Mouse (Mus musculus): ENCODE results near the gene Swsap1. TPM values are rescaled to one million over a fixed set of nuclear protein-coding genes. Genes with fewer than 3 reads are reported as not detected.

Gene Swsap1
- polyA plus RNA-seq, 1 experiment from 2014 or later, result 11.7 TPM

DNA sequence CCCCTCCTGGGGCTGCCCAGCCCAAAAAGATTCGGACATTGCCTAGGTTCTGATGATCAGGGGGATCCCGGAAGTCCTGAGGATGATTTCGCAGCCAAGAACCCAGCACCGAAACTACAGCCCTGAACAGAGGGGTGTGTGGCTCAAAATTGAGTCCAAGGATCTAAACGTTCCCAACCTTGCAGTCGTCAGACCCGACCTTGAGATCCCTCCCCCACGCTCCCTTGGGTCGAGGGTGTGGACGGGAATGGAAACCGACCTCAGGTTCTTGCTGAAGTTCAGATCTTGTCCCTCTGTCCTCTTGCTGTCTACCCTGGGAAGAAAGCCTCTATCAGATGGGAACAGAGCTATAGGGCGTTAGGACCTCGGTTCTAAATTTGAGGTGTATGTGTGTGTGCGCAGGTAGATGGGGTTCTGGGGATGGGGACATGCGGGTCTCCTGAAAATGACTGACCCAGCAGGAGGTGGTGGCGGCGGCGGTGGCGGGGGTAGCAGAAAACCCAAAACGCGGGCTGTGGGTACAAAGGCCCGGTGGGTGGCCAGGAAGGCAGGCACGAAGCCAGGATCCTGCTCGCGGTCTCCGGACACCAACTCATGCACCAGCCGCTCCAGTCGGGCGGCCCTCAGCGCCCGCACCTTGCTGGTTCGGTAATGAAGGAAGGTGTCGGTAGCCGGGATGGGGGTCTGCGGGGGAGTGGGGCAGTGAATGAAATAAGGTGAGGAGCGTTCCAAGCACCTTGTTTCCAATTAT, 32.2 kb downstream of the Swsap1 start:
- WGBS, result 10% methylated on average over 36 of the region's 36 CpGs
- Histone ChIP-seq H3K36me3 (ENCODE audit: control insufficient read depth, insufficient read depth, low read length) (no peaks in the 10 kb centered on the region), H3K4me1 (replicated peaks; ENCODE audit: control insufficient read depth, insufficient read depth, low read length) (peaks cover 12% of the 10 kb centered on the region; the same call in 1 of the 2 replicates), H3K27ac (ENCODE audit: low read depth) (no peak overlapping the region), H3K4me2 (ENCODE audit: low read length) (0 out of 2 replicates have a peak overlapping the region, but pooled peaks have one; percentile 61), H3K27me3 (replicated peaks; ENCODE audit: control insufficient read depth, insufficient read depth, low read length) (peaks cover 74% of the 10 kb centered on the region), H3K9me3 (ENCODE audit: control insufficient read depth, low read length) (no peaks in the 10 kb centered on the region), H3K9ac (ENCODE audit: low read length) (no peak overlapping the region), H3K4me3 (ENCODE audit: low read depth, low read length) (no peak overlapping the region; the same call in 1 of the 2 replicates)
- ATAC-seq (replicated peaks; ENCODE audit: low FRiP score, low TSS enrichment, low read depth) (no peak), DNase-seq (ENCODE audit: low spot score) (no peak)

DNA sequence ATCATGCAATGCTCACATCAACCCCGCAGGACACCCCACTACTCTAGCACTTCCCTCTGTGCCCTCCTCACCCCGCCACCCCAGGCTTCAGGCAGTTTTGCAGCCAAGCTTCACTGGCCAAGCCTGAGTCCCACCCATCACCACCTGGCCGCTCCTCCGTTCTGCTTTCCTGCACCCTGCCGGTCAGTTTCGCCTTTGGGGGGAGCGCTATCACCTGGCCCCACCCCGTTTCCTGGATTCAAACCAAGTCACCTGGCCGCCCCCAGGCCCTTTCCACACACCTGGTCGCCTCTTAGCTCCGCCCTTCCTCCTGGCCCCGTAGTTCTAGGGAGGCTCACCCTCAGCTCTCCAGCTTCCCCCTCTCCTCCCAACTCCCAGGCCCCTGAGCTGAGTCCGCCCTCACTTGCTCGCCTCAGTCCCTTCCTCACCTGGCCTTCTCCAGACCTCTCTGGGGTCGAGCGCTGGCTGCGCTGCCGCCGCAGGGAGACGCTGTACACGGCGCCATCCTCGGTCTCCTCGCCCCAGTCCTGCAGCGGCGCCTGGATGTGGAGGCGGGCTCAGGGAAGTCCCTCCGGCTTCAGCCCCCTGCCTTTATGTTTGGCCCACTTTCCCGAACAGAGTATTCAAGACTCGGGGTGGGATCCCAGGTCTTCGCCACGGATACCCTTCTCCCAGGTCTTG, 33.0 kb downstream of the Swsap1 start:
- no peaks in the 10 kb centered on the region for H3K36me3 ChIP-seq (ENCODE audit: control insufficient read depth, insufficient read depth, low read length)
- peak; percentile 34; the same call in 1 of the 2 replicates for ATAC-seq (replicated peaks; ENCODE audit: low FRiP score, low TSS enrichment, low read depth)
- peak overlapping the region; percentile 29 for H3K9ac ChIP-seq (ENCODE audit: low read length)
- WGBS, result 1% methylated on average over 32 of the region's 32 CpGs
- no peak overlapping the region for H3K27ac ChIP-seq (ENCODE audit: low read depth)
- peaks cover 75% of the 10 kb centered on the region for H3K27me3 ChIP-seq (replicated peaks; ENCODE audit: control insufficient read depth, insufficient read depth, low read length)
- H3K4me1 ChIP-seq (replicated peaks; ENCODE audit: control insufficient read depth, insufficient read depth, low read length), result peaks cover 12% of the 10 kb centered on the region; the same call in 1 of the 2 replicates
- DNase-seq (ENCODE audit: low spot score), result peak; percentile 64
- H3K4me2 ChIP-seq (ENCODE audit: low read length), result peak overlapping the region; percentile 61
- peak overlapping the region; percentile 44 for H3K4me3 ChIP-seq (ENCODE audit: low read depth, low read length)
- H3K9me3 ChIP-seq (ENCODE audit: control insufficient read depth, low read length), result no peaks in the 10 kb centered on the region

DNA sequence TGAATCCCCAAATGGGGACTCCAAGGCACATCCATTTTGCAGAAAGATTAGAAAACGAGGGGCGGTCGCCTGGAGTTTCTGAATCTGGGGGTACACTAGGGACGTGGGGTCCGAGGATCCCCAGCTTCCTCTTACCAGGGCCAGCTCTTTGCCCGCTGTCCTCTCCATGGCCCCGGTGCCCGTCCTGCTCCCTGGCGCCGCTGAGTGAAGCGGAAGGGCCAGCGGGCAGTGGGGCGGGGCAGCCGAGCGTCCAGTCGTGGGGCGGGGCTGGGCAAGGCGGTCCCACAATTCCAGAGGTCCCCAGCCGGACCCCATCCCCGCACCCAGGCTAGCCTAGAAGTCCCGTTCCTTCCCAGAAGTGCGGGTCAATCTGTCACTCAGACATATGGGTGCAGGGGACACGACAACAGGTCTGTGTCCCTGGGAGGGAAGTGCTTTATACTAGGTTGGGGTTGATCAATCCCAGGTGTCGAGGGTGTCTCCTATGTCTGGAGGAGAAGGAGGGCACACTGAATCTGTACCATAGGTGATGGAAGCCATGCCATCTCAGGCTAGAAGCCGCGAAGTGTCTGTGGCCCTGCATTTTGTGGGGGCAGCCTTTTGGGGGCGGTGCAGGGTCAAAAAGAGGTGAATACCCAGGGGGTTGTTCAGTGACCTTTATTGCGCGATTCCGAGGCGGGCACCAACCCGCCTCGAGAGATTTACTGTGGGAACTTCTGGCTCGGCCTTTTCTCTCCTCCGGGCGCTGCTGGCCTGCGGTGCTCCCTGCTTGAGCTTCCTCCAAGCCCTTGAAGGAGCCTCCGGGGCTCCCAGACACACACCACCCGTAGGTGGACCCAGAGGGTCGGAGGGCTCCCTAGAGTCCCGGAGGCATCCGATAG, 33.9 kb downstream of the Swsap1 start, which contains the start of gene Rgl3:
Gene Rgl3, minus strand, starts transcription at position 217 of the 881 bp plus-strand sequence.
- no peak within 1 kb of the TSS for H3K27ac ChIP-seq (ENCODE audit: low read depth)
- no peaks in the 10 kb centered on the region for H3K9me3 ChIP-seq (ENCODE audit: control insufficient read depth, low read length)
- H3K27me3 ChIP-seq (replicated peaks; ENCODE audit: control insufficient read depth, insufficient read depth, low read length), result peaks cover 75% of the 10 kb centered on the region
- H3K9ac ChIP-seq (ENCODE audit: low read length), result peak within 1 kb of the TSS; percentile 29
- H3K4me1 ChIP-seq (replicated peaks; ENCODE audit: control insufficient read depth, insufficient read depth, low read length), result peaks cover 12% of the 10 kb centered on the region; the same call in 1 of the 2 replicates
- 1% methylated on average over 35 of the region's 42 CpGs for WGBS
- DNase-seq (ENCODE audit: low spot score), result peak; percentile 65
- peak within 1 kb of the TSS; percentile 61 for H3K4me2 ChIP-seq (ENCODE audit: low read length)
- ATAC-seq (replicated peaks; ENCODE audit: low FRiP score, low TSS enrichment, low read depth), result peak; percentile 29; the same call in 1 of the 2 replicates
- no peaks in the 10 kb centered on the region for H3K36me3 ChIP-seq (ENCODE audit: control insufficient read depth, insufficient read depth, low read length)
- H3K4me3 ChIP-seq (ENCODE audit: low read depth, low read length), result peak within 1 kb of the TSS; percentile 44

DNA sequence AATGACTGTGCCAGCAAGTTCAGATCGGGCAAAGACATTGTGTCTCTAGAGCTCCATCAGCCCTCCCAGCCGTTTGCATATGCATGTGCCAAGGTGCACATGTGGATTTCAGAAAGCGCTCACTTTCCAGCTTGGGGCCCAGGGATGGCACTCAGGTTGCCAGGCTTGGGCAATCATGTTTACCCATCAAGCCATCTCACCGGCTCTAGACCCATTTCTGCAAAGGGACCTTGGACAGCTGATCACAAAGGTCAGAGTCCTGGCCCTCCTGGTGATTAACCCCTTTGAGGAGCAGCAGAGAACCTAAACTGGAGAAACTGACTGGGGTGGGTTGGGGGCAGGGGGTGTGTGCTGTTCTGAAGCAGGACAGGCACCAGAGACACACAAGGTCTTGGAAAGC, 36.7 kb downstream of the Swsap1 start:
- WGBS, result 70% methylated on average over 4 of the region's 4 CpGs
- H3K4me2 ChIP-seq (ENCODE audit: low read length), result no peak overlapping the region
- DNase-seq (ENCODE audit: low spot score) (no peak), ATAC-seq (replicated peaks; ENCODE audit: low FRiP score, low TSS enrichment, low read depth) (no peak)
- H3K27me3 ChIP-seq (replicated peaks; ENCODE audit: control insufficient read depth, insufficient read depth, low read length), result peaks cover 57% of the 10 kb centered on the region
- no peaks in the 10 kb centered on the region for H3K9me3 ChIP-seq (ENCODE audit: control insufficient read depth, low read length)
- H3K9ac ChIP-seq (ENCODE audit: low read length), result no peak overlapping the region
- H3K36me3 ChIP-seq (ENCODE audit: control insufficient read depth, insufficient read depth, low read length), result no peaks in the 10 kb centered on the region
- H3K4me3 ChIP-seq (ENCODE audit: low read depth, low read length), result no peak overlapping the region
- peaks cover 12% of the 10 kb centered on the region; the same call in 1 of the 2 replicates for H3K4me1 ChIP-seq (replicated peaks; ENCODE audit: control insufficient read depth, insufficient read depth, low read length)
- H3K27ac ChIP-seq (ENCODE audit: low read depth), result no peak overlapping the region

DNA sequence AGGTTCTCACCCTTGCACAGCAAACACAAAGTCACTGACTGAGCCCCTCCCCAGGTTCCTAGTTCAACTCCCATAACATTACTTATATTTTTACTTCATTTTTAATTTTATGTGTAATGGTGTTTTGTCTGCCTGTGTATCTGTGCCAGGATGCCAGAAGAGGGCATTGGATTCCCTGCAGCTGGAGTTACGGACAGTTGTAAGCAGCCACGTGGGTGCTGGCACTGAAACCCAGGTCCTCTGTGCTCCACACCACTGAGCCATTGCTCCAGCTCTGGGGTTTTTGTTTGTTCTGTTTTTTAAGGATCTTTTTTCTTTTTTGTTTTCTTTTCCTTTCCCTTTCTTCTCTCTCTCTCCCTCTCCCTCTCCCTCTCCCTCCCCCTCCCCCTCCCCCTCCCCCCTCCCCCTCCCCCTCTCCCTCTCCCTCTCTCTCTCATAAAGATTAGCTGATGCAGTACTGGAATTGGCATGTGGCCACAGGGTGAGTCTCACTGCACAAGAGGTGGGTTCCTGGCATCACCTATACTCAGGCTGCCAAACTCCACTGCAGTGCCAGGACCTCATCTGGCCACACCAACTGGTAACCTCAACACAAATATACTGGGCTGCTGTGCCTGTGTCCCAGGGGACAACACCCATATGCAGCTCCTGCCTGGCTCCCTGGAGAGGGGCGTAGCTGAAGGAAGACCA, 40.8 kb downstream of the Swsap1 start:
- Histone ChIP-seq H3K9ac (ENCODE audit: low read length) (no peak overlapping the region), H3K4me3 (ENCODE audit: low read depth, low read length) (no peak overlapping the region), H3K4me2 (ENCODE audit: low read length) (no peak overlapping the region), H3K27me3 (replicated peaks; ENCODE audit: control insufficient read depth, insufficient read depth, low read length) (peaks cover 16% of the 10 kb centered on the region), H3K9me3 (ENCODE audit: control insufficient read depth, low read length) (no peaks in the 10 kb centered on the region), H3K36me3 (ENCODE audit: control insufficient read depth, insufficient read depth, low read length) (no peaks in the 10 kb centered on the region), H3K27ac (ENCODE audit: low read depth) (no peak overlapping the region), H3K4me1 (replicated peaks; ENCODE audit: control insufficient read depth, insufficient read depth, low read length) (no peaks in the 10 kb centered on the region)
- 87% methylated on average over 3 of the region's 3 CpGs for WGBS
- DNase-seq (ENCODE audit: low spot score), result no peak
- ATAC-seq (replicated peaks; ENCODE audit: low FRiP score, low TSS enrichment, low read depth), result no peak

DNA sequence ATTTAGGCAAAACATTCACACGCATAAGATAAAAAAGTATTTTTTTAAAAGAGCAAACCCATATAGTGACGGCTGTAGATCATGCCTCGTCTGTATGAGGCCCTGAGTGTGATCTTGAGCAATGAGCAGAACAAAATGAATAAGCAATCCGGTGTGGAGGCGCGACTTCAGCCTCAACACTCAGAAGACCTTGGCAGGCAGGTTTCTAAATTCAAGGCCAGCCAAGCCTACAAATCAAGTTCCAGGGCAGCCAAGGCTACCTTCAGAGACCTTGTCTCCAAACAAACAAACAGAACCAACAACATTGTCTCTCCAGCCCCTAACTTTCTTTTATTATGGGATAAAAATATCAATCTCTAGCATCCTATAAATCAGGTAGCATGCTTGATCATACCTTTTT, 44.7 kb downstream of the Swsap1 start:
- DNase-seq (ENCODE audit: low spot score), result no peak
- H3K36me3 ChIP-seq (ENCODE audit: control insufficient read depth, insufficient read depth, low read length), result peaks cover 11% of the 10 kb centered on the region

DNA sequence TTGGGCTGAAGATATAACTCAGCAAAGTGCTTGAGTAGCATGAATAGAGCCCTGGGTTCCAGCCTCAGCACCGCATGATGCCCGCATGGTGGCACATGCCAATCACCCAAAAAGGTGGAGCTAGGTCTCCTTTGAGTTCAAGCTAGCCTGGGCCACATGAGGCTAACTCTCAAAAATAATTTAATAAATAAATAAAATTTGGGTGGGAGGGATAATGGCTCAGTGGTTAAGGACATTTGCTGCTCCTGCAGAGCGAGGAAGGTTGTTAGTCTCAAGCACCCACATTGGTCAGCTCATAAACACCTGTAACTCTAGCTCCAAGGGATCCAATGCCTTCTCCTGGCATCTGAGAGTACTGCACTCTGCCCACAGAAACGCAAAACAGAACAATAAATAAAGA, 46.1 kb downstream of the Swsap1 start:
- no peak overlapping the region for H3K4me3 ChIP-seq (ENCODE audit: low read depth, low read length)
- ATAC-seq (replicated peaks; ENCODE audit: low FRiP score, low TSS enrichment, low read depth) (no peak), DNase-seq (ENCODE audit: low spot score) (no peak)
- no peak overlapping the region for H3K27ac ChIP-seq (ENCODE audit: low read depth)
- no peak overlapping the region for H3K9ac ChIP-seq (ENCODE audit: low read length)
- no peak overlapping the region; the same call in 1 of the 2 replicates for H3K4me2 ChIP-seq (ENCODE audit: low read length)
- H3K4me1 ChIP-seq (replicated peaks; ENCODE audit: control insufficient read depth, insufficient read depth, low read length), result peaks cover 10% of the 10 kb centered on the region
- 84% methylated on average over 4 of the region's 4 CpGs for WGBS
- H3K9me3 ChIP-seq (ENCODE audit: control insufficient read depth, low read length), result no peaks in the 10 kb centered on the region
- H3K27me3 ChIP-seq (replicated peaks; ENCODE audit: control insufficient read depth, insufficient read depth, low read length), result no peaks in the 10 kb centered on the region
- H3K36me3 ChIP-seq (ENCODE audit: control insufficient read depth, insufficient read depth, low read length), result peaks cover 24% of the 10 kb centered on the region

More for the DNA sequence above, 44.7 kb downstream of the Swsap1 start:
- Histone ChIP-seq H3K9me3 (ENCODE audit: control insufficient read depth, low read length) (no peaks in the 10 kb centered on the region), H3K4me2 (ENCODE audit: low read length) (no peak overlapping the region), H3K4me1 (replicated peaks; ENCODE audit: control insufficient read depth, insufficient read depth, low read length) (peaks cover 10% of the 10 kb centered on the region), H3K27me3 (replicated peaks; ENCODE audit: control insufficient read depth, insufficient read depth, low read length) (no peaks in the 10 kb centered on the region), H3K27ac (ENCODE audit: low read depth) (no peak overlapping the region), H3K9ac (ENCODE audit: low read length) (no peak overlapping the region), H3K4me3 (ENCODE audit: low read depth, low read length) (no peak overlapping the region)
- WGBS, result 93% methylated on average over 6 of the region's 6 CpGs
- ATAC-seq (replicated peaks; ENCODE audit: low FRiP score, low TSS enrichment, low read depth), result no peak

All from intestine, embryonic 14.5 days (tissue).